Mouse (Mus musculus) kidney, adult 2 months (tissue): ENCODE data around the gene Gpr4.

Source experiments
- CTCF ChIP-seq: fragments of 200-500 bp; conservative IDR thresholded peaks from 2 replicates; pipeline ENCODE4 v1.5.1; 2011; ENCODE audit warnings: low read depth, mild to moderate bottlenecking, control low read depth, low read length, moderate library complexity, mixed read lengths; ENCODE audit not compliant: insufficient read depth, insufficient read length
- POLR2A ChIP-seq: fragments of 200-500 bp; IDR thresholded peaks from one replicate; pipeline ENCODE4 v1.6.1; 2011; ENCODE audit warnings: low read depth, low read length, control low read depth

DNA sequence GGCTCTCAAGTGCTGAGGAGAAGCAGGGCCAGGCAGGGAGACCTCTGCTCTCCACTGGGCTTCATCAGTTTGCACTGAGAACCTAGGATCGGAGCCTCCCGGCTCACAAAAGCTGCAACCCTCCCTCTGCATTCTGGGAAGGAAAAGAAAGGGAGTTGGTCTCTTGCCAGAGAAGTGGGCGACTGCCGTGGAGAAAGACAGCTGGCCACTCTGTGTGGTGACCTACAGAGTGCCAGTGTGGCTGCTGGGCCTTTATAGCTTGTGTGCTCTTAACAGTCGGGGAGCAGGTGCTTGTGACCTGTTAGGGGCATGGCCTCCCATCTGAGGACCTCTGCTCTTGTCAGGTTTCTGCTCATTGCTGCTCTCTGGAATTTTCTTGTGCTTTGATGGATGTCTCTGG lies 31.5 kb downstream of the Gpr4 start:
- TF ChIP-seq CTCF (no peak), POLR2A (no peak)
